Mouse (Mus musculus) midbrain, embryonic 12.5 days (tissue): Measurements from ENCODE around the gene Fry. TPM values are rescaled to one million over a fixed set of nuclear protein-coding genes. Genes with fewer than 3 reads are reported as not detected.

ENCODE experiments used
- ATAC-seq: fragments of 200-750 bp; cut with Nextera tagmentation; 2 replicates; pipeline ENCODE4 v1.8.0; 2017; ENCODE audit warnings: low read depth, moderate TSS enrichment, moderate library complexity; ENCODE audit not compliant: low FRiP score
- H3K27ac ChIP-seq: fragments of 300-500 bp; sonication (generic); replicated peaks from 2 replicates; pipeline ENCODE4 v1.5.1; 2016; ENCODE audit warnings: mild to moderate bottlenecking
- H3K27me3 ChIP-seq: fragments of 300-500 bp; sonication (generic); 2 replicates; pipeline ENCODE4 v1.6.1; 2016; ENCODE audit warnings: mild to moderate bottlenecking
- H3K36me3 ChIP-seq: fragments of 300-500 bp; sonication (generic); 2 replicates; pipeline ENCODE4 v1.6.1; 2016
- H3K4me1 ChIP-seq: fragments of 300-500 bp; sonication (generic); 2 replicates; pipeline ENCODE4 v1.6.1; 2016
- H3K4me2 ChIP-seq: fragments of 300-500 bp; sonication (generic); replicated peaks from 2 replicates; pipeline ENCODE4 v1.6.1; 2016; ENCODE audit warnings: mild to moderate bottlenecking, moderate library complexity
- H3K4me3 ChIP-seq: fragments of 300-500 bp; sonication (generic); 2 replicates; pipeline ENCODE4 v1.5.1; 2016; ENCODE audit warnings: mild to moderate bottlenecking
- H3K9ac ChIP-seq: fragments of 300-500 bp; sonication (generic); replicated peaks from 2 replicates; pipeline ENCODE4 v1.6.1; 2016; ENCODE audit warnings: mild to moderate bottlenecking, moderate library complexity
- H3K9me3 ChIP-seq: fragments of 300-500 bp; sonication (generic); 2 replicates; pipeline ENCODE4 v1.6.1; 2016; ENCODE audit warnings: mild to moderate bottlenecking
- WGBS: fragments of 180-500 bp; shearing (Covaris S2); methylation state at CpG from one replicate; pipeline ENCODE4 v1.1.7; 2016; 5-methylcytosine and 5-hydroxymethylcytosine counted together
- polyA plus RNA-seq: library from polyadenylated mRNA; unstranded; fragments of >200 nt; fragmentation: Nextera tagmentation; extraction: Ambion mirVana; gene quantifications from 2 replicates; pipeline ENCODE4 v1.2.1, GENCODE M21; 2016

Gene Fry
- polyA plus RNA-seq, 1 experiment from 2014 or later: 18.2 TPM

DNA sequence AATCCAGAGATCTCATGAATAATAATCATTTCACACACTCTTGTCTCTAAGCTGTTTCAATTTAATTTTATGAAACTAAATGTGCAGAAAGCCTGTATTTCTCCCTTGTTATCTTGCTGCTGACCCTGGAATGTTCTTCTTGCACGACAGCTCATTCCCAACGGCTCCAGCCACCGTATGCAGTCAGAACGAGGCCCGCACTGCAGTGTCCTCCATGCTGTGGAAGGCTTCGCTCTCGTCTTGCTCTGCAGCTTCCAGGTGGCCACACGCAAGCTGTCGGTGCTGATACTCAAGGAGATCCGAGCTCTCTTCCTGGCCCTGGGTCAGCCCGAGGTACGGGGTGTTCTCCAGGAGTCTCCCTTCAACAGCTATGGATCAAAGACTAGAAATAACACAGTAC lies 270.2 kb downstream of the Fry start:
- H3K9me3 ChIP-seq: no peaks in the 10 kb centered on the region
- 77% methylated on average over 12 of the region's 12 CpGs for WGBS

DNA sequence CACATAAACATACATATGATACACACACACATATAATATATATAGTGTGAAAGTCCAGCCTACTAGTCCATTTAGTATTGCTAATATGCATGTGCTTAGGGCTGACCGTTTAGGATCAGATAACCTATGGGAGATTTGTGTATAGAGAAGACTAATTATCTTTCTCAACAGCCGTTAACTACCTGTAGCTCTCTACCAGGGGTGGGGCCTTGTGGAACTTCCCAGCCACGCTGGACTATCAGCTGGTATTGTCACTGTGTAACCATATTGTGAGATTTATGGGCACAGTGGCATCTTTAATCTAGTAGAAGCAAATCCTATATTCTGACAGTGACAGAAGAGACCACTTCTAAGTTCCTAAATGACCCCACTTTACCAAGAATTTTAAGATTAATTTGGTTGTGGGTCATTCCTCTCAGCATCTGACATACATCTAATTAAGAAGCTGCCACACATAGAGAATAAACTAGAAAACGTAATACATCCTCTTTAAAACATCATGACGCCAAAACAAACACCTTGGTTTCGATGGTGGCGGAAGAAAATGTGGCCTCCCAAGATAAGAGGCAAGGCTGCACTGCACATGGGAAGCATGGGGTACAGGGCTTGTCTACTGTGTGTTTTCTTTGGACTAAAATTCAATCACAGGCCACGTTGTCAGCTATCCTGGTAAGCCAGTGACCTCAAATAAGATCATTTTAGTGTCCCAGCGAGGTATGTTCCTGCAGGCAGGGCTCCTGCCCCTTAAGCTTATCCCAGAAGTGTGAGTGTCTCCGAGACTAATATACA lies 271.3 kb downstream of the Fry start:
- WGBS: 83% methylated on average over 10 of the region's 10 CpGs
- Histone ChIP-seq H3K9ac (no peak overlapping the region), H3K9me3 (peaks cover 5% of the 10 kb centered on the region; the same call in 1 of the 2 replicates), H3K36me3 (peaks cover 13% of the 10 kb centered on the region), H3K27ac (no peak overlapping the region), H3K4me3 (no peak overlapping the region), H3K27me3 (no peaks in the 10 kb centered on the region), H3K4me2 (no peak overlapping the region), H3K4me1 (no peaks in the 10 kb centered on the region)
- no peak for ATAC-seq

More for the DNA sequence above, 270.2 kb downstream of the Fry start:
- no peak for ATAC-seq
- H3K36me3 ChIP-seq: peaks cover 3% of the 10 kb centered on the region
- no peak overlapping the region for H3K9ac ChIP-seq
- H3K4me1 ChIP-seq: no peaks in the 10 kb centered on the region
- no peak overlapping the region for H3K27ac ChIP-seq
- H3K27me3 ChIP-seq: no peaks in the 10 kb centered on the region
- H3K4me2 ChIP-seq: no peak overlapping the region
- H3K4me3 ChIP-seq: no peak overlapping the region

DNA sequence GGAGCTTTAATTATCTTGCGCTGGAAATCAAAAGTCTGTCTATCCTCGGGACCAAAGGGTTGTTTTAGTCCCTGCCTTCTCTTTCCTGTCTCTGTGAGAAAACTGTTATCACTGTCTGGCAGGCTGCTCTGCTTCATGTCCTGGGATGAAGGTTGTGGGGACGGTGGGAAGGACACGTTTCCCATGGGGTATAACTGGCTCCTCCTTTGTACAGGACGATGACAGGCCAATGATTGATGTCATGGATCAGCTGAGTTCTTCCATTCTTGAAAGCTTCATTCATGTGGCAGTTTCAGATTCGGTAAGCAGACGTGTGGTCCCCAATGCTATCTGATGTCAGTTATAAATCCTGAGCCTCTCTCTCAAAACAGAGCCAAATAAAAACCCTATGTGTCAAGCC lies 272.0 kb downstream of the Fry start:
- no peaks in the 10 kb centered on the region for H3K27me3 ChIP-seq
- 80% methylated on average over 7 of the region's 7 CpGs for WGBS
- no peak for ATAC-seq
- no peak overlapping the region for H3K4me3 ChIP-seq
- H3K36me3 ChIP-seq: peaks cover 17% of the 10 kb centered on the region
- H3K9me3 ChIP-seq: peaks cover 5% of the 10 kb centered on the region; the same call in 1 of the 2 replicates
- no peaks in the 10 kb centered on the region for H3K4me1 ChIP-seq
- no peak overlapping the region for H3K4me2 ChIP-seq
- no peak overlapping the region for H3K9ac ChIP-seq
- H3K27ac ChIP-seq: no peak overlapping the region

DNA sequence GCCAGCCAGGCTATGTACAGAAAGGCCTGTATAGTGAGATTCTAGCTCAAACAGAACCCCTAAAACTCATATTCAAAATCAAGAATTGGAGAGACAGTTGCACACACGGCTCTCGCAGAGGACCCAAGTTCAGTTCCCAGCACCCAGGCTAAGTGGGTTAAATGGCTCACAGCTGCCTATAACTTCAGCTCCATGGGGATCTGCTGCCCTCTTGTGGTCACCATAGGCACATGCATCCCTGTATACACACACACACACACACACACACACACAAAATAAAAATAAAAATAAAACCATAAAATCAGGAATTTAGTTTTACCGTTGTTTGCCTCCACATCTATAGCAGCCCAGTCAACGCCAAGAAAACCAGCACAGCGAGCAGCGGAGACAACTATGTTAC lies 276.2 kb downstream of the Fry start:
- H3K4me2 ChIP-seq: no peak overlapping the region
- ATAC-seq: no peak
- no peak overlapping the region for H3K4me3 ChIP-seq
- no peak overlapping the region for H3K27ac ChIP-seq
- H3K9me3 ChIP-seq: peaks cover 5% of the 10 kb centered on the region; the same call in 1 of the 2 replicates
- 99% methylated on average over 6 of the region's 6 CpGs for WGBS
- H3K27me3 ChIP-seq: no peaks in the 10 kb centered on the region
- H3K4me1 ChIP-seq: no peaks in the 10 kb centered on the region
- no peak overlapping the region for H3K9ac ChIP-seq
- H3K36me3 ChIP-seq: peaks cover 17% of the 10 kb centered on the region

DNA sequence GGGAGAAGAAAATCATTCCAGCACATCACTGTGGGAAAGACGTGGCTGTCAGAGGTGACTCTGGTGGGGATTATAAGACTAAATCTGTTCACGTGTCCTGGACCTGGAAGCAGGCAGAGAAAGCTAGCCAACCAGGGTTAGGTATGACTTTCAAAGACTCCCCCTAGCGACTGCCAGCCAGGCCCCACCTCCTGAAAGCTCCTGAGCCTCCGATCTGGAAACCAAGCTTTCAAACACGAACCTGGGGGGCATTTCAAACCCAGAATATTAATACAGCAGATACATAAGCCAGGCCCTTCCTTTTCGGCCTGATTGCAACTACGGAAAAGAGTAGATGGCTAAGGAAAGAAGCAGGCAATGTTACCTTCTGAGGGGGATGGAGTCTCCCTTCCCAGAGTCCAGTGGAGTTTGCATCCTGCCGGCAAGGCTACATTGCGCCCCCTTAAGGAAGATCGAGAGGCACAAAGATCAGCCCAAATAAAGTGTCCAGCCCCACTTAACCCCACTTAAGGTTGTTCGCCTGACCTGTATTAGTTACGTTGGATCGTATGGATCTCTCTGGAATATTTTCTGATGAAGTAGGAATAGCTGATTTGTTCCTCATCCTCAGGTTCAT lies 284.5 kb downstream of the Fry start:
- no peak overlapping the region for H3K9ac ChIP-seq
- no peak overlapping the region for H3K4me3 ChIP-seq
- no peaks in the 10 kb centered on the region for H3K9me3 ChIP-seq
- H3K4me1 ChIP-seq: no peaks in the 10 kb centered on the region
- no peak overlapping the region for H3K27ac ChIP-seq
- ATAC-seq: 0 out of 2 replicates have a peak, but pooled peaks have one; percentile 60
- 23% methylated on average over 13 of the region's 13 CpGs for WGBS
- H3K4me2 ChIP-seq: 0 out of 2 replicates have a peak overlapping the region, but pooled peaks have one; percentile 16
- no peaks in the 10 kb centered on the region for H3K27me3 ChIP-seq
- peaks cover 18% of the 10 kb centered on the region; the same call in 1 of the 2 replicates for H3K36me3 ChIP-seq

- 80% methylated on average over 8 of the region's 8 CpGs for WGBS
- no peak for ATAC-seq
- Histone ChIP-seq H3K27me3 (no peaks in the 10 kb centered on the region), H3K27ac (no peak overlapping the region), H3K9me3 (no peaks in the 10 kb centered on the region), H3K9ac (no peak overlapping the region), H3K4me3 (no peak overlapping the region), H3K4me1 (no peaks in the 10 kb centered on the region), H3K36me3 (peaks cover 18% of the 10 kb centered on the region; the same call in 1 of the 2 replicates), H3K4me2 (no peak overlapping the region)
Observed at GRCm38 (mm10) chr5:150404867-150405266, 286.4 kb downstream of the Fry start.

DNA sequence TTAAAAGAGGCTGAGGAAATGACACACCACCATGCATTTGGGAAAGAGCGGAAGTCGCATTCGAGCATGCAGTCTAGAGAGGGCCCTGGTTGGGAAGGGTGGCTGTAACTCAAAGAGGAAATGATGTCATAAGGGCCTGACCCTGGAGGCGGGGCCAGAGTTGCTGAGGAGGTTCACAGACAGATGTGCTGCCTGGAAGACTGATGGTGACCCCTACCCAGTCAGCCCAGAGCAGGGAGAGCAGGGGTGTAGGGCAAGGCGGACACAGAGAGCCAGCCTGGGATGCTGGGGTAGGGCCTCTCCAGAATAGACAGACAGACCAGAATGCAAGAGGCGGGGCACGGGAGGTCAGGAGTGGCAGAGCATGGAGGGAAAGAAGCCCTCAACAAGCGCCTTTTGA lies 290.5 kb downstream of the Fry start:
- Histone ChIP-seq H3K4me1 (no peaks in the 10 kb centered on the region), H3K27ac (no peak overlapping the region), H3K27me3 (no peaks in the 10 kb centered on the region), H3K4me3 (no peak overlapping the region), H3K9me3 (no peaks in the 10 kb centered on the region), H3K4me2 (no peak overlapping the region), H3K36me3 (0 out of 2 replicates have a peak, but pooled peaks cover 4% of the 10 kb centered on the region), H3K9ac (no peak overlapping the region)
- WGBS: 84% methylated on average over 8 of the region's 8 CpGs
- peak; percentile 44; the same call in 1 of the 2 replicates for ATAC-seq

GRCm38 (mm10) chr5:150409451-150410045 lies 291.1 kb downstream of the Fry start:
- WGBS: 73% methylated on average over 15 of the region's 15 CpGs

GRCm38 (mm10) chr5:150412750-150413450 lies 294.5 kb downstream of the Fry start:
- 87% methylated on average over 12 of the region's 12 CpGs for WGBS
- H3K4me3 ChIP-seq: no peak overlapping the region
- no peaks in the 10 kb centered on the region for H3K27me3 ChIP-seq
- H3K9me3 ChIP-seq: peaks cover 8% of the 10 kb centered on the region; the same call in 1 of the 2 replicates
- no peak overlapping the region for H3K9ac ChIP-seq
- H3K4me1 ChIP-seq: no peaks in the 10 kb centered on the region
- peaks cover 29% of the 10 kb centered on the region for H3K36me3 ChIP-seq
- H3K4me2 ChIP-seq: no peak overlapping the region
- H3K27ac ChIP-seq: no peak overlapping the region
- no peak for ATAC-seq

More at GRCm38 (mm10) chr5:150409451-150410045, 291.1 kb downstream of the Fry start:
- Histone ChIP-seq H3K4me2 (no peak overlapping the region), H3K9me3 (no peaks in the 10 kb centered on the region), H3K27ac (no peak overlapping the region), H3K36me3 (peaks cover 7% of the 10 kb centered on the region; the same call in 1 of the 2 replicates), H3K9ac (no peak overlapping the region), H3K4me3 (no peak overlapping the region), H3K27me3 (no peaks in the 10 kb centered on the region), H3K4me1 (no peaks in the 10 kb centered on the region)
- no peak for ATAC-seq

GRCm38 (mm10) chr5:150414823-150415222 lies 296.4 kb downstream of the Fry start:
- Histone ChIP-seq H3K4me2 (no peak overlapping the region), H3K27ac (no peak overlapping the region), H3K4me1 (no peaks in the 10 kb centered on the region), H3K27me3 (no peaks in the 10 kb centered on the region), H3K9me3 (peaks cover 8% of the 10 kb centered on the region; the same call in 1 of the 2 replicates), H3K9ac (no peak overlapping the region), H3K36me3 (peaks cover 34% of the 10 kb centered on the region), H3K4me3 (no peak overlapping the region)
- no peak for ATAC-seq

DNA sequence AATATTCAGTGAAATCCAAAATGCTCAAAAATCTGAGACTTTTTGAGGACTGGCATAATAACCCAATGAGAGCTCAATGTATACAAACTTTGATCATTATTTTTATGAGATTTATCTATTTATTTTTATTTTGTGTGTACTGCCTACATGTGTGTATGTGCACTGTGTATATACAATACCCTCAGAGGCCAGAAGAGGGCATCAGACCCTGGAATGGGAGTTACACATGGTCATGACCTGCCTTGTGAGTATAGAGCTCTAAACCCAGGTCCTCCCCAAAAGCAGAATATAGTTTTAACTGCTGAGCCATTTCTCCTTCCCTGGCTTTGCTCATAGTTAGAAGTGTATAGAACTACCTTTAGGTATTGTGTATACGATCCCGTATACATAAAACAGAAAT lies 298.8 kb downstream of the Fry start:
- no peak overlapping the region for H3K4me2 ChIP-seq
- H3K36me3 ChIP-seq: peaks cover 34% of the 10 kb centered on the region
- no peaks in the 10 kb centered on the region for H3K27me3 ChIP-seq
- H3K9me3 ChIP-seq: peaks cover 8% of the 10 kb centered on the region; the same call in 1 of the 2 replicates
- 99% methylated on average over 2 of the region's 2 CpGs for WGBS
- H3K4me3 ChIP-seq: no peak overlapping the region
- no peak overlapping the region for H3K9ac ChIP-seq
- H3K27ac ChIP-seq: no peak overlapping the region
- ATAC-seq: no peak
- H3K4me1 ChIP-seq: no peaks in the 10 kb centered on the region
